In genomic region chr6:55018417-55018816, GRCm38 (mm10) we compare ENCODE assay signal across 27 mouse cellular contexts. TPM values are rescaled to one million over a fixed set of nuclear protein-coding genes. Genes with fewer than 3 reads are reported as not detected.
DNase-seq lines count a peak whose midpoint lies in the region; ATAC-seq and TF ChIP-seq lines count a peak whose summit lies in the region.
"Had no signal": no experiment of that assay in that cellular context is flagged by ENCODE, and none has a peak within 500 bp of the region (broad histone marks: within the 10 kb centered on the region; RNA-seq: fewer than 3 reads in every experiment).

No protein-coding gene starts in this region.

- no peak overlapping the region for H3K27ac ChIP-seq in heart, embryonic 15.5 days
- H3K27ac ChIP-seq in ES-Bruce4 (ENCODE audit: insufficient read depth, low read length): no peak overlapping the region
- no peak overlapping the region for H3K27ac ChIP-seq in liver, embryonic 12.5 days
- H3K27ac ChIP-seq: forebrain, embryonic 10.5 days; forebrain, embryonic 15.5 days; heart, embryonic 10.5 days; heart, embryonic 13.5 days; hindbrain, embryonic 14.5 days; hindbrain, postnatal 0 days had no signal

- H3K36me3 ChIP-seq in heart, embryonic 15.5 days: no peaks in the 10 kb centered on the region
- H3K36me3 ChIP-seq in E14TG2a.4 (ENCODE audit: insufficient read depth, low read length) (no peaks in the 10 kb centered on the region), ES-Bruce4 (ENCODE audit: control insufficient read depth, insufficient read depth, low read length, poor library complexity, severe bottlenecking) (no peaks in the 10 kb centered on the region)
- H3K36me3 ChIP-seq in liver, embryonic 12.5 days: no peaks in the 10 kb centered on the region
- H3K36me3 ChIP-seq: forebrain, embryonic 10.5 days; forebrain, embryonic 15.5 days; heart, embryonic 10.5 days; heart, embryonic 13.5 days had no signal

- TF ChIP-seq POLR2A in ES-Bruce4 (IDR thresholded peaks at IDR 0.05; ENCODE audit: insufficient read depth, low read length): no peak

- ATAC-seq in heart, embryonic 15.5 days (replicated peaks; ENCODE audit: insufficient number of reproducible peaks, insufficient read depth, low FRiP score, low read depth): 0 out of 2 replicates have a peak, but pooled peaks have one; percentile 44
- ATAC-seq in liver, embryonic 12.5 days: no peak
- ATAC-seq: activated CD4-positive, CD25-positive, alpha-beta regulatory T cell, adult 4 months; CD4-positive, CD25-positive, alpha-beta regulatory T cell, adult 4 months; forebrain, embryonic 15.5 days; hindbrain, postnatal 0 days; inflammation-experienced regulatory T-cells, adult 6 months; intestine, embryonic 16.5 days had no signal

- no peaks in the 10 kb centered on the region for H3K9me3 ChIP-seq in heart, embryonic 15.5 days (replicated peaks)
- H3K9me3 ChIP-seq in E14TG2a.4 (ENCODE audit: low read length) (no peaks in the 10 kb centered on the region), ES-Bruce4 (replicated peaks; ENCODE audit: control insufficient read depth, insufficient read depth, low read length, poor library complexity, severe bottlenecking) (no peaks in the 10 kb centered on the region)
- H3K9me3 ChIP-seq in liver, embryonic 12.5 days (replicated peaks): no peaks in the 10 kb centered on the region
- H3K9me3 ChIP-seq: forebrain, embryonic 15.5 days; heart, embryonic 10.5 days; heart, embryonic 13.5 days had no signal

- TF ChIP-seq EP300 in ES-Bruce4 (IDR thresholded peaks at IDR 0.05; ENCODE audit: insufficient read depth, low read depth, low read length): 0 out of 2 replicates have a peak, but pooled peaks have one; percentile 29

- no peak overlapping the region for H3K4me2 ChIP-seq in heart, embryonic 15.5 days
- no peak overlapping the region for H3K4me2 ChIP-seq in liver, embryonic 12.5 days
- H3K4me2 ChIP-seq: forebrain, embryonic 15.5 days; heart, embryonic 13.5 days; hindbrain, embryonic 14.5 days had no signal

- no peaks in the 10 kb centered on the region for H3K27me3 ChIP-seq in heart, embryonic 15.5 days
- H3K27me3 ChIP-seq in E14TG2a.4 (ENCODE audit: insufficient read depth, low read length) (no peaks in the 10 kb centered on the region), ES-Bruce4 (ENCODE audit: control insufficient read depth, insufficient read depth, low read length, poor library complexity, severe bottlenecking) (no peaks in the 10 kb centered on the region)
- peaks cover 13% of the 10 kb centered on the region; the same call in 1 of the 2 replicates for H3K27me3 ChIP-seq in liver, embryonic 12.5 days (replicated peaks)
- H3K27me3 ChIP-seq: forebrain, embryonic 15.5 days had no signal

- TF ChIP-seq CTCF in E14TG2a.4 (conservative IDR thresholded peaks at IDR 0.05; ENCODE audit: low read length) (no peak), ES-Bruce4 (IDR thresholded peaks at IDR 0.05; ENCODE audit: low read depth, low read length) (no peak)

- H3K4me3 ChIP-seq in heart, embryonic 15.5 days: no peak overlapping the region
- H3K4me3 ChIP-seq in E14TG2a.4 (replicated peaks; ENCODE audit: low read length) (peak overlapping the region; percentile 32; the same call in 1 of the 2 replicates), ES-Bruce4 (ENCODE audit: low read depth, low read length) (no peak overlapping the region)
- no peak overlapping the region for H3K4me3 ChIP-seq in liver, embryonic 12.5 days
- H3K4me3 ChIP-seq: forebrain, embryonic 10.5 days; forebrain, embryonic 15.5 days; heart, embryonic 10.5 days; heart, embryonic 13.5 days had no signal

- H3K4me1 ChIP-seq in heart, embryonic 15.5 days (replicated peaks): peaks cover 7% of the 10 kb centered on the region; the same call in 1 of the 2 replicates
- peaks cover 47% of the 10 kb centered on the region for H3K4me1 ChIP-seq in E14TG2a.4 (replicated peaks; ENCODE audit: low read depth, low read length)
- peaks cover 2% of the 10 kb centered on the region for H3K4me1 ChIP-seq in ES-Bruce4 (ENCODE audit: control insufficient read depth, insufficient read depth, low read length)
- peaks cover 11% of the 10 kb centered on the region for H3K4me1 ChIP-seq in liver, embryonic 12.5 days

- no peak for DNase-seq in heart, postnatal 14 days
- DNase-seq in R1 (ENCODE audit: low read depth, low spot score): peak; percentile 93
- DNase-seq in right cerebral cortex, adult 18-20 months: no peak
- DNase-seq in layer of hippocampus, adult 18-20 months (ENCODE audit: low spot score in 2 of 2): no peak
- DNase-seq: adrenal gland, postnatal 10 days; adrenal gland, postnatal 36 days; cerebellum, adult 18-20 months; cerebellum, adult 9-10 months; cerebellum, postnatal 14 days; gastrocnemius, postnatal 25 days; heart, adult 18-20 months; heart, postnatal 10 days; heart, postnatal 4 days had no signal

- 78% methylated on average over 2 of the region's 2 CpGs for WGBS in heart, embryonic 15.5 days
- WGBS in liver, embryonic 12.5 days (ENCODE audit: insufficient replicate concordance): 57% methylated on average over 2 of the region's 2 CpGs

- intact Hi-C loops in heart, postnatal 14 days (cut with DNase I): loop anchor here (5.0 kb wide), 3 partner anchors 101 to 316 kb away; no protein-coding TSS in a partner anchor

- H3K9ac ChIP-seq in heart, embryonic 15.5 days: no peak overlapping the region
- H3K9ac ChIP-seq in ES-Bruce4 (ENCODE audit: low read depth, poor library complexity, severe bottlenecking): no peak overlapping the region
- H3K9ac ChIP-seq in liver, embryonic 12.5 days: no peak overlapping the region
- H3K9ac ChIP-seq: forebrain, embryonic 15.5 days; heart, embryonic 13.5 days; hindbrain, embryonic 14.5 days had no signal

RNA-seq across cellular contexts. Expression of gene Gars, which starts 19.4 kb away (rescaled TPM):
- polyA plus RNA-seq in heart, embryonic 15.5 days (2015; fragmentation: Nextera tagmentation; extraction: Ambion mirVana): 138 and 144 TPM in 2 replicates
- total RNA-seq in heart, postnatal 14 days (2021): 10 to 100 TPM; 59.1 to 60.5 TPM
- polyA plus RNA-seq in ES-Bruce4 (2011; ENCODE audit: insufficient read depth, insufficient read length, low read depth, missing spikeins): 281 and 286 TPM in 2 replicates
- polyA plus RNA-seq in liver, embryonic 12.5 days (2016; fragmentation: Nextera tagmentation; extraction: Ambion mirVana): 171 and 176 TPM in 2 replicates
- total RNA-seq in layer of hippocampus, adult 18-20 months (2021): 100 to 1,000 TPM; 123 to 131 TPM

RNA-seq across cellular contexts. Expression of gene Ggct, which starts 25.7 kb away (rescaled TPM):
- polyA plus RNA-seq in heart, embryonic 15.5 days (2015; fragmentation: Nextera tagmentation; extraction: Ambion mirVana): 4.2 and 4.9 TPM in 2 replicates
- 10 to 100 TPM; 15.0 to 17.8 TPM for total RNA-seq in heart, postnatal 14 days (2021)
- polyA plus RNA-seq in ES-Bruce4 (2011; ENCODE audit: insufficient read depth, insufficient read length, low read depth, missing spikeins): 44.7 and 50.1 TPM in 2 replicates
- polyA plus RNA-seq in liver, embryonic 12.5 days (2016; fragmentation: Nextera tagmentation; extraction: Ambion mirVana): 6.9 and 7.4 TPM in 2 replicates
- total RNA-seq in layer of hippocampus, adult 18-20 months (2021): 10 to 100 TPM; 35.2 to 41.0 TPM

RNA-seq across cellular contexts. Expression of gene Nod1, which starts 46.0 kb away (rescaled TPM):
- 4.3 and 6.7 TPM in 2 replicates for polyA plus RNA-seq in heart, embryonic 15.5 days (2015; fragmentation: Nextera tagmentation; extraction: Ambion mirVana)
- total RNA-seq in heart, postnatal 14 days (2021): 10 to 100 TPM; 17.5 to 20.6 TPM
- polyA plus RNA-seq in ES-Bruce4 (2011; ENCODE audit: insufficient read depth, insufficient read length, low read depth, missing spikeins): 9.4 and 10.0 TPM in 2 replicates
- 1.9 and 2.2 TPM in 2 replicates for polyA plus RNA-seq in liver, embryonic 12.5 days (2016; fragmentation: Nextera tagmentation; extraction: Ambion mirVana)
- total RNA-seq in layer of hippocampus, adult 18-20 months (2021): 1 to 10 TPM; 4.3 to 4.8 TPM
